Mouse (Mus musculus): ENCODE measurements at regions not wholly inside any gene's neighbourhood (a gene's known extent, or its start where the extent isn't known, plus 50 kb on each side); places are given as distances from the start of the nearest gene placed in this dataset.

DNA sequence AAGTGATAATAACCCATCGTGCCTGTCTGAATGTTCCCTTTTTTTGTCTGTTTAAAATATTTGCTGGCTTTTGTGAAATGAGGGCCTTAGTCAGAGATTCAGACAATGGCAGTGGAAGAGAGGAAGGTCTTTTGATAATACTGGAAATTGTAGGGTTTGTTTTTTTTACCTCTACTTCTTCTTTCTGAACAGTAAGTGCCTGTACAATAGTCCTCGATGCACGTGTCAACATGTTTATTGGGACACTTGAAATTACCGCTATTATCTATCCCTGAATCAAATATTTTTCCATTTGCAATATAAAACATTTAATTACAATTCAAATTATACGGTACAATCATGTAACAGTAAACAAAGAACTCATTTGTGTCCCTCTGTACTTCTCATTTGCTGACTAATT, 733.5 kb downstream of the Fam19a2 start:
- Histone ChIP-seq H3K4me1 (replicated peaks) (no peaks in the 10 kb centered on the region), H3K27me3 (no peaks in the 10 kb centered on the region), H3K9ac (replicated peaks) (no peak overlapping the region), H3K4me3 (replicated peaks) (no peak overlapping the region), H3K9me3 (no peaks in the 10 kb centered on the region), H3K36me3 (no peaks in the 10 kb centered on the region), H3K4me2 (no peak overlapping the region), H3K27ac (no peak overlapping the region)
- ATAC-seq (ENCODE audit: insufficient number of reproducible peaks, insufficient read depth, low FRiP score, low TSS enrichment, low read depth): no peak
- 90% methylated on average over 5 of the region's 5 CpGs for WGBS

DNA sequence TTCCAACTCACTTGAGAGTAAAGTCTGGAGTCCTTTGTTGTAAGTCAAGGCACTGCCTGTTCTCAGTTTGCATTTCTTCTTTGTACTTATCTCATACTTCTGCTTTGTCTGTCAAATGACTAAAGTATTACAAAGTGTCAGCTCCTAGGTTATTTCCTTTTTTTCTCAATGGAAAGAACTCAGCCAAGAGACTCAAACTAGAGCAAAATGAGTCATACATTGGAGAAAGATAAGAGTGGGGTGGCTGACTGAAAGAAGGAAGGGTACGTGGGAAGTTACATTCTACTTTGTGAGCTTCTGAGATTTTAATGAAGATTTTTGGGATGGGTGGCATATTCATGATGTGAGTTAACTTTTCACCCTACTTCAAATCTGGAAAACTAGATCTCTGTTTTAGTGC, 735.2 kb downstream of the Fam19a2 start:
- no peak for ATAC-seq (ENCODE audit: insufficient number of reproducible peaks, insufficient read depth, low FRiP score, low TSS enrichment, low read depth)
- Histone ChIP-seq H3K27me3 (no peaks in the 10 kb centered on the region), H3K9ac (replicated peaks) (no peak overlapping the region), H3K36me3 (no peaks in the 10 kb centered on the region), H3K4me1 (replicated peaks) (no peaks in the 10 kb centered on the region), H3K9me3 (no peaks in the 10 kb centered on the region), H3K4me3 (replicated peaks) (no peak overlapping the region), H3K27ac (no peak overlapping the region), H3K4me2 (no peak overlapping the region)
- 73% methylated on average over 1 of the region's 1 CpGs for WGBS

DNA sequence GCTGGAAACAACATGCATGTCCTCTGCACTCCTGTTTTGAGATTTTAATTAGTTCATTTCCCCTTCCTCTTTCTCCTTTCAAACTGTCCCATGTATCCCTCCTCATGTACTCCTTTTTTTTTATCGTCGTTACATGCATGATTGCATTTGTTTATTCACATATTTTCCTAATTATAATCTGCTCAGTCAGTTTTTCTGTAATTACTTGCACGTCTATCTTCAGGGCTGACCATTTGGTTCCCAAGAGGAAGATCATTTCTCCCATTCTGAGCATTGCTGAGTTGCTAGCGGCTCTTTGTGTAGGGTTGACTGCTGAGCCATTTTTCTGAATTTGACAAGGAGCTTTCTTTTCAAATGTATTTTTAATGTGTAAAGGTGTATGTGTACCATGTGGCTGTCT, 781.2 kb downstream of the Fam19a2 start:
- H3K27ac ChIP-seq: no peak overlapping the region
- H3K4me1 ChIP-seq (replicated peaks): no peaks in the 10 kb centered on the region
- no peak overlapping the region for H3K4me3 ChIP-seq (replicated peaks)
- no peak overlapping the region for H3K4me2 ChIP-seq
- H3K27me3 ChIP-seq: no peaks in the 10 kb centered on the region
- no peak overlapping the region for H3K9ac ChIP-seq (replicated peaks)
- WGBS: 73% methylated on average over 4 of the region's 4 CpGs
- no peaks in the 10 kb centered on the region for H3K36me3 ChIP-seq
- no peak for ATAC-seq (ENCODE audit: insufficient number of reproducible peaks, insufficient read depth, low FRiP score, low TSS enrichment, low read depth)
- H3K9me3 ChIP-seq: no peaks in the 10 kb centered on the region

DNA sequence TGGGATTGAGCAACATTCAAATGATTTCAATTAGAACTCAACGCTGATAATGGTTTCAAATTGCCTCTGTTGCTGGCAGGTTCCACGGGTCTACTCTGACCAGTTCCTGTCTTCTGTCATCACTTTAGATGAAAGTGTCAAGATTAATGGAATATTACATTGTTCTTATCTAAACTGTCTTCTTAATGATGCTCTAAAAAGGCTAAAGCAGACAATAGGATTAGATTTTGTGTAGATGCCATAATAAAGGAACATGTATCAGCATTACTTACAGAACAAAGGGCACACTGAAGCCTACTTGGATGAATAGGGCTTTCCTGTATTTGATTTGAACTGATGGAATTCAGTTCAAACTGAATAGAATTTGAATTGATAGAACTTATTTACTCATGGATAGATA, 782.0 kb downstream of the Fam19a2 start:
- Histone ChIP-seq H3K9me3 (no peaks in the 10 kb centered on the region), H3K27ac (no peak overlapping the region), H3K36me3 (no peaks in the 10 kb centered on the region), H3K9ac (replicated peaks) (no peak overlapping the region), H3K4me2 (no peak overlapping the region), H3K4me3 (replicated peaks) (no peak overlapping the region), H3K27me3 (no peaks in the 10 kb centered on the region), H3K4me1 (replicated peaks) (no peaks in the 10 kb centered on the region)
- 77% methylated on average over 2 of the region's 2 CpGs for WGBS
- no peak for ATAC-seq (ENCODE audit: insufficient number of reproducible peaks, insufficient read depth, low FRiP score, low TSS enrichment, low read depth)

DNA sequence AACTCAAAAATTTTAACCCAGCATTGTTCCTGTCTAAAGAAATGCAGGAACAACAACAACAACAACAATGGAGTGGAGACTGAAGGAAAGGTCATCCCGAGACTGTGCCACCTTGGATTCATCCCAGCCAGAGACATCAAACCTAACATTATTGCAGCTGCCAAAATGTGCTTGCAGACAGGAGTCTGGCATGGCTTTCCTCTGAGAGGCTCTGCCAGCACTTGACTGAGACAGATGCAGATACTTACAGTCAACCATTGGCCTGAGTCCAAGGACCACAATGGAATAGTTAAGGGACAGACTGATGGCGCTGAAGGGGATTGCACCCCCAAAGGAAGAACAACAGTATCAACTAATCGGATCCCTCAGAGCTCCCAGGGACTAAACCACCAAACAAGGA, 819.0 kb downstream of the Fam19a2 start:
- H3K4me2 ChIP-seq: no peak overlapping the region
- H3K4me3 ChIP-seq (replicated peaks): no peak overlapping the region
- ATAC-seq (ENCODE audit: insufficient number of reproducible peaks, insufficient read depth, low FRiP score, low TSS enrichment, low read depth): no peak
- H3K9me3 ChIP-seq: peaks cover 5% of the 10 kb centered on the region; the same call in 1 of the 2 replicates
- no peaks in the 10 kb centered on the region for H3K36me3 ChIP-seq
- no peak overlapping the region for H3K9ac ChIP-seq (replicated peaks)
- WGBS: 81% methylated on average over 3 of the region's 3 CpGs
- H3K27ac ChIP-seq: no peak overlapping the region
- no peaks in the 10 kb centered on the region for H3K4me1 ChIP-seq (replicated peaks)
- H3K27me3 ChIP-seq: no peaks in the 10 kb centered on the region

DNA sequence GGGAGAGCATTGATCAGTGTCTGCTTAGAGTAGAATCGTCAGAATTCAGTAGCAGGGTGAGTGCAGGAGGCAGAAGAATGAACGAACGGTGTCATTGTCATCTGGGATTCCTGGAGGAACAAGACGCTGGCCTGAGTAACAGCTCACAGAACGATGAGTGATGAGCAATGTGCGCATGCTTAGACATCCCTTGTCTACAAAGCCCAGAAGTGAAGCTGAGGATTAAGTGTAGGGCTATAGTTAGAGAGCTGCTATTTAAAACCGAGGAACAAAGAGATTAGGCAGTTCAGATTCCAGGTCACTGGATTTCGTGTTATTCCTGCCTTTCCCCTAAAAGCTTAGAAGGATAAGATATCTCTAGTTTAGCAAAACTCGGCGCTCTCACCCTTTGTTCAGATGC, 826.8 kb downstream of the Fam19a2 start:
- Histone ChIP-seq H3K9ac (replicated peaks) (no peak overlapping the region), H3K4me2 (no peak overlapping the region), H3K4me1 (replicated peaks) (no peaks in the 10 kb centered on the region), H3K27me3 (no peaks in the 10 kb centered on the region), H3K4me3 (replicated peaks) (no peak overlapping the region), H3K9me3 (peaks cover 5% of the 10 kb centered on the region; the same call in 1 of the 2 replicates), H3K36me3 (no peaks in the 10 kb centered on the region), H3K27ac (no peak overlapping the region)
- no peak for ATAC-seq (ENCODE audit: insufficient number of reproducible peaks, insufficient read depth, low FRiP score, low TSS enrichment, low read depth)
- WGBS: 84% methylated on average over 10 of the region's 10 CpGs

DNA sequence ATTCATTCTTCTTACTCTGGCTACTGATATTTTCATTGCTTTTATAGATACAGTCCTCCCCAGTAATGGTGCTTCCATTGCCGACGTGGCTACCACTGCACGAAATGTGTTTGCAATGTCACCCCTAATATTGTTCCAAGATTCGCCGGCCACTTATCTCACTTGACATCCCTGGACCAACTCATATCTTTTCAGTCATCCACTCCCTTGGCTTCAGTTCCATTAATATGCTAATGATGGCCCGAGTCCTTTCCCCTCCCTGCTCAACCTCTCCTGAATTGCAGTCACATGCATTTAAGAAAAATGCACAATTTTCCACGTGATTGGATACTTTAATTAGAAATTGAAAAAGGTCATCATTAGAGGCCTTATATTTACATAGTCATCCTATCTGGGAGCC, 827.6 kb downstream of the Fam19a2 start:
- H3K4me3 ChIP-seq (replicated peaks): no peak overlapping the region
- no peak overlapping the region for H3K4me2 ChIP-seq
- no peaks in the 10 kb centered on the region for H3K36me3 ChIP-seq
- no peaks in the 10 kb centered on the region for H3K27me3 ChIP-seq
- no peak for ATAC-seq (ENCODE audit: insufficient number of reproducible peaks, insufficient read depth, low FRiP score, low TSS enrichment, low read depth)
- no peak overlapping the region for H3K27ac ChIP-seq
- no peak overlapping the region for H3K9ac ChIP-seq (replicated peaks)
- peaks cover 5% of the 10 kb centered on the region; the same call in 1 of the 2 replicates for H3K9me3 ChIP-seq
- no peaks in the 10 kb centered on the region for H3K4me1 ChIP-seq (replicated peaks)
- 93% methylated on average over 7 of the region's 7 CpGs for WGBS

DNA sequence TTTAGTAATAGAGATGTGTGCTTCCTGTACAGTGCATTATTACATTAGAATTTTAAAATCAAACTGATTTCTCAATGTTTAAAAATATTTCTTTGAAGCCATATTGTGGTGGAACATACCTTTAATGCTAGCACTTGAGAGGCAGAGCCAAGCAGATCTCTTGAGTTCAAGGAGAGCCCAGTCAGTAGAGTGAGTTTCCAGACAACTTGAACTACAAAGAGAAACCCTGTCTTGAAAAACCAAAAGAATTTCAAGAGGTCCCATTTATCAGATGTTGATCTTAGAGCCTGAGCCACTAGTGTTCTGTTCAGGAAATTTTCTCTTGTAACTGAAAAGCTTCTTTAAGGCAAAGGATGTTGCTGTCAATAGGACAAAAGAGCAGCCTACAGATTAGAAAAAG, 855.8 kb downstream of the Fam19a2 start:
- Histone ChIP-seq H3K9ac (replicated peaks) (no peak overlapping the region), H3K4me1 (replicated peaks) (no peaks in the 10 kb centered on the region), H3K4me2 (no peak overlapping the region), H3K4me3 (replicated peaks) (no peak overlapping the region), H3K36me3 (no peaks in the 10 kb centered on the region), H3K27me3 (no peaks in the 10 kb centered on the region), H3K9me3 (no peaks in the 10 kb centered on the region), H3K27ac (no peak overlapping the region)
- ATAC-seq (ENCODE audit: insufficient number of reproducible peaks, insufficient read depth, low FRiP score, low TSS enrichment, low read depth): no peak

DNA sequence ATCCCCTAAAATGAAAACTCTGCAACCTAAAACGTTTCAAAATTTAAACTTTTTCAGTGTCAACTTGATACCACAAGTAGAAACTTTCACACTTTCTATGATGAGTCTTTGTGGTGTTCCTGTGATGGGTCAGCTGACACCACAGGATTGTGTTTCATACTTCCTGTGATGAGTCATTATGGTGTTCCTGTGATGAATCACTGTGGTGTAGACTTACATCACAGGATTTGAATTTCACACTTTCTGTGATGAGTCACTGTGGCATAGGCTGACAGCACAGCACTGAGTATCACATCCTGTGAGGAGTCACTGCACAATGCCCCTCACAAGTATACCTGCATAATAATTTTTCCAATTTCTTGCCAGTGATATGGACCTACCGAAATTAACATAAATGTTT, 874.7 kb downstream of the Fam19a2 start:
- no peak for ATAC-seq (ENCODE audit: insufficient number of reproducible peaks, insufficient read depth, low FRiP score, low TSS enrichment, low read depth)
- Histone ChIP-seq H3K4me1 (replicated peaks) (no peaks in the 10 kb centered on the region), H3K4me3 (replicated peaks) (no peak overlapping the region), H3K9ac (replicated peaks) (no peak overlapping the region), H3K4me2 (no peak overlapping the region), H3K27ac (no peak overlapping the region), H3K9me3 (no peaks in the 10 kb centered on the region), H3K36me3 (no peaks in the 10 kb centered on the region), H3K27me3 (no peaks in the 10 kb centered on the region)
- WGBS: 66% methylated on average over 2 of the region's 2 CpGs

DNA sequence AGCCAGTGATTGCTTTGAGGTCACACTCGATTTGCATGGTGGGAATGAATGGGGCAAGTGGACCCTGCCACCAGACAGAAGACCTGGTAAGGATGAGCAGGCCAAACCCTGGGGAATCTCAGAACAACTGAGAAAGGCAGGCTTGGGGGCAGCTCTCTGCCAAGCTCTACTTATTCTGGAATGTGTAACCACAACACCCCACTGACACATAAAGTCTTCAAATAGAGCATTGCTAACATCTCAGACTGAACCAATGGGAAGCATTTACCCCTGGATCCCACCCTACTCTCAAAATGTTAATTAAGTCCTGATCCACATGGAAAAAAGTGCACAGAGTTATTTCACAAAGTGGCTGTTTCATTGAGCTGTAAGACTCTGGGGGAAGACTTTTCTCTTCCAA, 878.5 kb downstream of the Fam19a2 start:
- no peaks in the 10 kb centered on the region for H3K4me1 ChIP-seq (replicated peaks)
- no peaks in the 10 kb centered on the region for H3K9me3 ChIP-seq
- no peak overlapping the region for H3K4me3 ChIP-seq (replicated peaks)
- H3K27ac ChIP-seq: no peak overlapping the region
- no peak for ATAC-seq (ENCODE audit: insufficient number of reproducible peaks, insufficient read depth, low FRiP score, low TSS enrichment, low read depth)
- H3K27me3 ChIP-seq: no peaks in the 10 kb centered on the region
- H3K36me3 ChIP-seq: no peaks in the 10 kb centered on the region
- WGBS: 68% methylated on average over 1 of the region's 1 CpGs
- H3K4me2 ChIP-seq: no peak overlapping the region
- H3K9ac ChIP-seq (replicated peaks): no peak overlapping the region

DNA sequence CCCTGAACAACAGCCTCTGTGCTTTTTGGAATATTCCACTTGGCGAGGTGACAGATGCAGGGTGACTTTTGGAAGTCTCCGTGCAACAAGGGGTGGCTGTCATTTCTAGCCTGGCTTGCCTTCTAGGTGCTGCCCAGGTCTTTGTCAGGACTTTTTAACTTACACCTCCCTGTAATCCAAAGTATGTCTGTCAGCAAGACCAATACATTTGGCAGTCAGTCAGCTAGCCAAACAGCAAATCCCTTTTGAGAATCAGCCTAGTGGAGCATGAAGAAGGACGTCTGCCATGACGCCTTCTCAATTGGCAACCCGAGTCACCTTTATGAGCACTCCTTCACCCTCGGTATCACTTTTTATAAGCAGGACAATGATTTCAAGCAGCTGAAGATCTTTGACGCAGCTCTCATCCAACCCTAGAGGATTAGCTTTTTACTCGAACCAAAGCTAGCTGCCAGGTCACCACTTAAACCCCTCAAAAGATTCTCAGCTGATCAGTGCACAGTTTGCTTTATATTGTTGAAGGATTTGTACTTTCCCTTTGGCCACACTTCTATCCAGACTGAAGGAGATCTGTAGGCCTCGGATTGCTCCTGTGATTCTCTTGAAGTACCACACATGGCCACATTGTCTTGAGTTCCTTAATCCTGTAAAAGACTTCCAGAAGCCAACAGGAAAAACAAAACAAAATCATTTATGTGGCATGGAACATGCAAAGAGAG, 883.1 kb downstream of the Fam19a2 start:
- H3K9ac ChIP-seq (replicated peaks): no peak overlapping the region
- H3K36me3 ChIP-seq: no peaks in the 10 kb centered on the region
- no peaks in the 10 kb centered on the region for H3K9me3 ChIP-seq
- ATAC-seq (ENCODE audit: insufficient number of reproducible peaks, insufficient read depth, low FRiP score, low TSS enrichment, low read depth): no peak
- 74% methylated on average over 9 of the region's 9 CpGs for WGBS
- H3K4me2 ChIP-seq: no peak overlapping the region
- H3K27ac ChIP-seq: no peak overlapping the region
- H3K4me1 ChIP-seq (replicated peaks): no peaks in the 10 kb centered on the region
- H3K27me3 ChIP-seq: no peaks in the 10 kb centered on the region
- no peak overlapping the region for H3K4me3 ChIP-seq (replicated peaks)

DNA sequence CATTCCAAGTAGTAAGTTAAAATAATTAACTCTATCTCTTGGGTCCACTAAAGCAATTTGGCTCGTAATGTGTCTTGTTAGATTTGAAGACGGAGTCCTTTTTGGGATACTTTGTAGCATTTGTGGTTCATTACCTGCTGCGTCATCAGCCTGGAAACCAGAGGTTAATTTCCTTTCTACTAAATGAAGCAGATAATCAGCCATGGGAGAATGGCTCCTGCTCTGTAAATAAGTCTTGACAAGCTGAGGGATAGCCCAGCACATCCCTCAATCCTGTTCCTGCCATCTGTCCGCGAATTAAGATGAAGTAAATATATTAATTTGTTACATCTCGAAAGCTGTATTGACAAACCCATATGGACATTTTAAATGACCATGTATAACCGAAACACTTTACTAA, 899.6 kb downstream of the Fam19a2 start:
- H3K9me3 ChIP-seq: no peaks in the 10 kb centered on the region
- H3K4me3 ChIP-seq (replicated peaks): no peak overlapping the region
- H3K4me1 ChIP-seq (replicated peaks): no peaks in the 10 kb centered on the region
- H3K36me3 ChIP-seq: no peaks in the 10 kb centered on the region
- ATAC-seq (ENCODE audit: insufficient number of reproducible peaks, insufficient read depth, low FRiP score, low TSS enrichment, low read depth): no peak
- no peak overlapping the region for H3K9ac ChIP-seq (replicated peaks)
- H3K27ac ChIP-seq: no peak overlapping the region
- no peaks in the 10 kb centered on the region for H3K27me3 ChIP-seq
- WGBS: 81% methylated on average over 7 of the region's 7 CpGs
- H3K4me2 ChIP-seq: no peak overlapping the region
